Mouse (Mus musculus) midbrain, embryonic 13.5 days (tissue): ENCODE data around the gene Runx2. TPM values are rescaled to one million over a fixed set of nuclear protein-coding genes. Genes with fewer than 3 reads are reported as not detected.
A peak's percentile ranks its signal among the peaks of the same experiment; 100 is the strongest.

Experiments used
- ATAC-seq: fragments of 200-750 bp; cut with Nextera tagmentation; 2 replicates; pipeline ENCODE4 v1.8.0; 2017; ENCODE audit warnings: mild to moderate bottlenecking, moderate TSS enrichment, moderate library complexity
- H3K27ac ChIP-seq: fragments of 300-500 bp; sonication (generic); 2 replicates; pipeline ENCODE4 v1.5.1; 2015; ENCODE audit warnings: inconsistent platforms, mild to moderate bottlenecking, moderate library complexity
- H3K27me3 ChIP-seq: fragments of 300-500 bp; sonication (generic); 2 replicates; pipeline ENCODE4 v1.6.1; 2015; ENCODE audit warnings: mild to moderate bottlenecking, inconsistent platforms
- H3K36me3 ChIP-seq: fragments of 300-500 bp; sonication (generic); 2 replicates; pipeline ENCODE4 v1.6.1; 2015; ENCODE audit warnings: mild to moderate bottlenecking, inconsistent platforms
- H3K4me1 ChIP-seq: fragments of 300-500 bp; sonication (generic); replicated peaks from 2 replicates; pipeline ENCODE4 v1.6.1; 2015; ENCODE audit warnings: inconsistent platforms
- H3K4me2 ChIP-seq: fragments of 300-500 bp; sonication (generic); replicated peaks from 2 replicates; pipeline ENCODE4 v1.6.1; 2015; ENCODE audit warnings: moderate library complexity, mild to moderate bottlenecking, inconsistent platforms
- H3K4me3 ChIP-seq: fragments of 300-500 bp; sonication (generic); replicated peaks from 2 replicates; pipeline ENCODE4 v1.5.1; 2015; ENCODE audit warnings: mild to moderate bottlenecking, inconsistent platforms
- H3K9ac ChIP-seq: fragments of 300-500 bp; sonication (generic); replicated peaks from 2 replicates; pipeline ENCODE4 v1.6.1; 2015; ENCODE audit warnings: mild to moderate bottlenecking, inconsistent platforms
- H3K9me3 ChIP-seq: fragments of 300-500 bp; sonication (generic); 2 replicates; pipeline ENCODE4 v1.6.1; 2016; ENCODE audit warnings: mild to moderate bottlenecking, inconsistent platforms
- WGBS: fragments of 180-500 bp; shearing (Covaris S2); methylation state at CpG from one replicate; pipeline ENCODE4 v1.1.7; 2015; 5-methylcytosine and 5-hydroxymethylcytosine counted together
- polyA plus RNA-seq: library from polyadenylated mRNA; unstranded; fragments of >200 nt; fragmentation: Nextera tagmentation; extraction: Ambion mirVana; gene quantifications from 2 replicates; pipeline ENCODE4 v1.2.1, GENCODE M21; 2015

Runx2 gene
- polyA plus RNA-seq, 1 experiment from 2014 or later: 0.77 TPM

DNA sequence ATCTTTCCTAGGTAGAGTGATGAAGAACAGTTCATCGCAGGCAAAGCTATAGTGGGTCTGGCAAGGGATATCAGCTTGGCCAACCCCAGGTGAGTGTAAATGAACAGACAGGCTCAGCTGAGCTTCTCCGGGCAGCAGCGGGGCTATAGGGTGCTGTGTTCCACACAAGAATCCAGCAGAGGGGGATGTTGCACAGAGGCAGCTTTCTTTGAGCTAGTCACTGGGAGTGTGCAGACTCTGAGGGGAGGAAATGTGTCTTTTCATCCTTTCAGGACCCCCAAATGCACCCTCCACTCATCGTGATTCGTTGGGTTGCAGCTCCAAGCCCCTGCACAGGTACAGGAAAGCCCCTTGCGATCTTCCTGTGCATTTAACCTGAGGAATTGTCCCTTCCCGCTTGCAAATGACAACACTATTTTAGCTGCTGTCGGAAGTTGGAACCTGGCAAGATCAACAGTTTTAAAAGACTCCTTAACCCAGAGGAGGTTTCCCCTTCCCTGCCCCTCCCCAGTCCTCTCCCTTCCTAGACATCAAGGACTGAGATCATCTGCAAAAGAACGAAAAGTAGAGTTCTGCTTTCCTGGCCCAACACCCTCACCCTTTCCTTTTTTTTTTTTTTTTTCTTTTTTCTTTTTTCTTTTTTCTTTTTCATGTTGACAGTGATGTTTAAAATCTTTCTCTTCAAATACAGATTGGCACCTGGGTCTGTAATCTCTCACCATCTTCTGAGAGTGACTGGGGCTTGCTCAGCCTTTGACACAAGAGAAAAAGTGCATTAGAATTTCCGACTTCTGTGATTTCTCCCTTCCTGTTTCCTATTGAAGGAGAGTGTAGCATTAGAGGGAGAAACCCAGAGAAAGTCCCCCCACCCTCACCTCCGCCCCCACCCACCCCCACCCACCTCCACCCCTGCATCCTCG lies 358.7 kb downstream of the Runx2 start:
- Histone ChIP-seq H3K9me3 (no peaks in the 10 kb centered on the region), H3K27me3 (peaks cover 6% of the 10 kb centered on the region; the same call in 1 of the 2 replicates), H3K36me3 (no peaks in the 10 kb centered on the region), H3K4me2 (no peak overlapping the region), H3K4me1 (no peaks in the 10 kb centered on the region), H3K9ac (no peak overlapping the region), H3K27ac (no peak overlapping the region), H3K4me3 (no peak overlapping the region)
- 37% methylated on average over 12 of the region's 12 CpGs for WGBS
- peak; percentile 88 for ATAC-seq

GRCm38 (mm10) chr17:44449915-44450471 lies 364.6 kb downstream of the Runx2 start:
- Histone ChIP-seq H3K4me1 (no peaks in the 10 kb centered on the region), H3K9me3 (no peaks in the 10 kb centered on the region), H3K9ac (no peak overlapping the region), H3K4me3 (no peak overlapping the region), H3K36me3 (no peaks in the 10 kb centered on the region), H3K27me3 (no peaks in the 10 kb centered on the region; the same call in 1 of the 2 replicates), H3K27ac (no peak overlapping the region), H3K4me2 (no peak overlapping the region)
- no peak for ATAC-seq
- WGBS: 88% methylated on average over 9 of the region's 9 CpGs

Other genes with a start within 250 kb of the Runx2 start
- 19.0 and 20.0 TPM in 2 replicates for gene Supt3, start 37.6 kb downstream of the Runx2 start, polyA plus RNA-seq